Mouse (Mus musculus) MEL (cell line): ENCODE data around the gene Rab31. TPM values are rescaled to one million over a fixed set of nuclear protein-coding genes. Genes with fewer than 3 reads are reported as not detected.

Experiments
- DNase-seq: peaks from one replicate; pipeline ENCODE4 v3.0.0; 2011; ENCODE audit warnings: low read depth, low spot score
- H3K27ac ChIP-seq: 2 replicates; pipeline ENCODE4 v1.5.1; 2012; ENCODE audit warnings: low read depth, mild to moderate bottlenecking, control low read depth, low read length, moderate library complexity; ENCODE audit not compliant: control insufficient read depth
- H3K27me3 ChIP-seq, 2 experiments: fragments of 150-350 bp in 1 of 2; sonication (generic) in 1 of 2; 2 replicates each; pipeline ENCODE4 v1.6.1; 2012; ENCODE audit warnings: low read length in 2 of 2, mild to moderate bottlenecking in 2 of 2, improper control_type of control experiment in 1 of 2, moderate library complexity in 1 of 2; ENCODE audit not compliant: insufficient read depth in 2 of 2, control insufficient read depth in 1 of 2
- H3K36me3 ChIP-seq, 2 experiments: 2 replicates each; pipeline ENCODE4 v1.6.1; 2012 to 2014; ENCODE audit warnings: low read length in 2 of 2, improper control_type of control experiment in 1 of 2, inconsistent platforms in 1 of 2, mild to moderate bottlenecking in 1 of 2; ENCODE audit not compliant: insufficient read depth in 2 of 2, control insufficient read depth in 1 of 2
- H3K4me1 ChIP-seq, 2 experiments: fragments of 150-350 bp in 1 of 2; sonication (generic) in 1 of 2; 2 replicates each; pipeline ENCODE4 v1.6.1; 2012; ENCODE audit warnings: low read length in 2 of 2, improper control_type of control experiment in 1 of 2, mild to moderate bottlenecking in 1 of 2; ENCODE audit not compliant: insufficient read depth in 2 of 2, control insufficient read depth in 1 of 2
- H3K4me3 ChIP-seq, 2 experiments: fragments of 150-350 bp in 1 of 2; sonication (generic) in 1 of 2; 2 replicates each; pipeline ENCODE4 v1.5.1; 2012; ENCODE audit warnings: low read depth in 2 of 2, low read length in 2 of 2, mild to moderate bottlenecking in 2 of 2, moderate library complexity in 2 of 2, control low read depth in 1 of 2, improper control_type of control experiment in 1 of 2; ENCODE audit not compliant: control insufficient read depth in 1 of 2, insufficient read depth in 1 of 2
- H3K79me2 ChIP-seq: 2 replicates; pipeline ENCODE4 v1.6.1; 2012; ENCODE audit warnings: mild to moderate bottlenecking, low read length, moderate library complexity; ENCODE audit not compliant: control insufficient read depth, poor library complexity, insufficient read depth
- H3K9ac ChIP-seq: 2 replicates; pipeline ENCODE4 v1.6.1; 2012; ENCODE audit warnings: low read depth, mild to moderate bottlenecking, control low read depth, low read length, moderate library complexity; ENCODE audit not compliant: control insufficient read depth, poor library complexity, severe bottlenecking
- H3K9me3 ChIP-seq: fragments of 150-350 bp; sonication (generic); replicated peaks from 2 replicates; pipeline ENCODE4 v1.6.1; 2012; ENCODE audit warnings: mild to moderate bottlenecking, low read length, improper control_type of control experiment, moderate library complexity; ENCODE audit not compliant: insufficient read depth
- BHLHE40 ChIP-seq: IDR thresholded peaks from 2 replicates; pipeline ENCODE4 v1.6.1; 2012; ENCODE audit warnings: low read depth, mild to moderate bottlenecking, inconsistent platforms, low read length, improper control_type of control experiment, borderline replicate concordance
- CTCF ChIP-seq, 3 experiments: IDR thresholded peaks in 2 of 3; conservative IDR thresholded peaks in 1 of 3; 2 replicates each; pipeline ENCODE4 v1.5.1; 2011 to 2012; ENCODE audit warnings: low read length in 3 of 3, low read depth in 2 of 3, mild to moderate bottlenecking in 2 of 3, improper control_type of control experiment in 1 of 3, inconsistent platforms in 1 of 3, mixed read lengths in 1 of 3, moderate library complexity in 1 of 3; ENCODE audit not compliant: control insufficient read depth in 1 of 3, insufficient read depth in 1 of 3, poor library complexity in 1 of 3, severe bottlenecking in 1 of 3
- E2F4 ChIP-seq: IDR thresholded peaks from 2 replicates; pipeline ENCODE4 v1.6.1; 2011; ENCODE audit warnings: low read depth, low read length, improper control_type of control experiment, borderline replicate concordance
- ETS1 ChIP-seq: IDR thresholded peaks from 2 replicates; pipeline ENCODE4 v1.6.1; 2012; ENCODE audit warnings: low read depth, mild to moderate bottlenecking, inconsistent platforms, low read length, improper control_type of control experiment, moderate library complexity
- KAT2A ChIP-seq: conservative IDR thresholded peaks from 2 replicates; pipeline ENCODE4 v1.6.1; 2012; ENCODE audit warnings: low read depth, low read length, improper control_type of control experiment, inconsistent platforms
- MAZ ChIP-seq: IDR thresholded peaks from 2 replicates; pipeline ENCODE4 v1.6.1; 2012; ENCODE audit warnings: low read depth, mild to moderate bottlenecking, inconsistent platforms, low read length, improper control_type of control experiment
- MYB ChIP-seq: IDR thresholded peaks from 2 replicates; pipeline ENCODE4 v1.6.1; 2011; ENCODE audit warnings: mild to moderate bottlenecking, low read depth, low read length, improper control_type of control experiment
- MYC ChIP-seq: IDR thresholded peaks from 2 replicates; pipeline ENCODE4 v1.6.1; 2011; ENCODE audit warnings: low read depth, mild to moderate bottlenecking, low read length, improper control_type of control experiment, moderate library complexity
- NELFE ChIP-seq: IDR thresholded peaks from 2 replicates; pipeline ENCODE4 v1.6.1; 2011; ENCODE audit warnings: low read depth, low read length, improper control_type of control experiment
- POLR2A ChIP-seq, 2 experiments: IDR thresholded peaks; 2 replicates each; pipeline ENCODE4 v1.6.1; 2011 to 2012; ENCODE audit warnings: low read length in 2 of 2, mild to moderate bottlenecking in 2 of 2, control low read depth in 1 of 2, improper control_type of control experiment in 1 of 2, low read depth in 1 of 2, moderate library complexity in 1 of 2; ENCODE audit not compliant: control insufficient read depth in 1 of 2, insufficient read depth in 1 of 2, poor library complexity in 1 of 2
- POLR2AphosphoS2 ChIP-seq: IDR thresholded peaks from 2 replicates; pipeline ENCODE4 v1.6.1; 2011; ENCODE audit warnings: low read length, improper control_type of control experiment
- POLR2AphosphoS5 ChIP-seq: IDR thresholded peaks from 2 replicates; pipeline ENCODE4 v1.6.1; 2012; ENCODE audit warnings: low read depth, borderline replicate concordance, mild to moderate bottlenecking, inconsistent platforms, low read length, moderate library complexity, mixed read lengths
- RAD21 ChIP-seq: IDR thresholded peaks from 2 replicates; pipeline ENCODE4 v1.6.1; 2011; ENCODE audit warnings: mild to moderate bottlenecking, low read depth, low read length, improper control_type of control experiment
- RCOR1 ChIP-seq: IDR thresholded peaks from 2 replicates; pipeline ENCODE4 v1.6.1; 2012; ENCODE audit warnings: low read depth, mild to moderate bottlenecking, inconsistent platforms, low read length, improper control_type of control experiment
- SIN3A ChIP-seq: IDR thresholded peaks from 2 replicates; pipeline ENCODE4 v1.6.1; 2012; ENCODE audit warnings: low read length, improper control_type of control experiment, inconsistent platforms
- SMC3 ChIP-seq: IDR thresholded peaks from 2 replicates; pipeline ENCODE4 v1.6.1; 2011; ENCODE audit warnings: low read depth, low read length, improper control_type of control experiment
- TAL1 ChIP-seq: IDR thresholded peaks from 2 replicates; pipeline ENCODE4 v1.6.1; 2012; ENCODE audit warnings: mild to moderate bottlenecking, inconsistent platforms, low read length, moderate library complexity, mixed read lengths
- TBP ChIP-seq: IDR thresholded peaks from 2 replicates; pipeline ENCODE4 v1.8.0; 2011; ENCODE audit warnings: low read depth, low read length, improper control_type of control experiment
- USF1 ChIP-seq: IDR thresholded peaks from 2 replicates; pipeline ENCODE4 v1.6.1; 2014; ENCODE audit warnings: low read depth, mild to moderate bottlenecking, inconsistent platforms, low read length, improper control_type of control experiment, moderate library complexity
- ZC3H11A ChIP-seq: IDR thresholded peaks from 2 replicates; pipeline ENCODE4 v1.6.1; 2012; ENCODE audit warnings: low read depth, mild to moderate bottlenecking, inconsistent platforms, low read length, improper control_type of control experiment
- ZNF384 ChIP-seq: IDR thresholded peaks from 2 replicates; pipeline ENCODE4 v1.6.1; 2012; ENCODE audit warnings: low read depth, mild to moderate bottlenecking, inconsistent platforms, low read length, improper control_type of control experiment
- polyA plus RNA-seq, 2 experiments: library from polyadenylated mRNA; stranded (reverse) in 1 of 2; unstranded in 1 of 2; fragments of >175 nt in 1 of 2; fragments of >200 nt in 1 of 2; gene quantifications; 2 replicates each; pipeline versions ENCODE4 v1.2.1 to v1.2.4; 2012; ENCODE audit warnings: low replicate concordance in 2 of 2, low read depth in 1 of 2; ENCODE audit not compliant: insufficient read length in 2 of 2, insufficient read depth in 1 of 2, missing spikeins in 1 of 2
- total RNA-seq: library from RNA; depleted of rRNA; stranded (reverse); fragments of 300-350 nt; gene quantifications from 2 replicates; pipeline ENCODE4 v1.2.3, GENCODE M21; 2012

The Rab31 gene
- total and polyA plus RNA-seq, 3 experiments: 23.6 to 25.7 TPM; not detected in 1

- H3K9ac ChIP-seq: no peak overlapping the region
- no peak overlapping the region for H3K27ac ChIP-seq
- H3K27me3 ChIP-seq: no peaks in the 10 kb centered on the region
- no peaks in the 10 kb centered on the region for H3K79me2 ChIP-seq
- no peak overlapping the region for H3K4me3 ChIP-seq
- DNase-seq: no peak
- no peak for TF ChIP-seq ZC3H11A
- TF ChIP-seq MYB: no peak
- TF ChIP-seq RAD21: no peak
- TF ChIP-seq POLR2A (IDR thresholded peaks at IDR 0.05; ENCODE audit: control insufficient read depth in 1 of 2, insufficient read depth in 1 of 2, low read depth in 1 of 2, low read length in 2 of 2, poor library complexity in 1 of 2): no peak
- TF ChIP-seq POLR2AphosphoS2: no peak
- no peak for TF ChIP-seq SIN3A
- no peak for TF ChIP-seq MYC
- H3K36me3 ChIP-seq: no peaks in the 10 kb centered on the region
- no peaks in the 10 kb centered on the region for H3K9me3 ChIP-seq
- no peaks in the 10 kb centered on the region for H3K4me1 ChIP-seq
These were observed 75.6 kb downstream of the Rab31 start for GRCm38 (mm10) chr17:65696939-65697338.

GRCm38 (mm10) chr17:65692276-65692675, 80.3 kb downstream of the Rab31 start:
- Histone ChIP-seq H3K27me3 (no peaks in the 10 kb centered on the region), H3K36me3 (no peaks in the 10 kb centered on the region), H3K9ac (no peak overlapping the region), H3K27ac (no peak overlapping the region), H3K4me3 (no peak overlapping the region), H3K79me2 (no peaks in the 10 kb centered on the region), H3K4me1 (no peaks in the 10 kb centered on the region), H3K9me3 (no peaks in the 10 kb centered on the region)
- TF ChIP-seq TBP: no peak
- no peak for TF ChIP-seq ZNF384
- no peak for TF ChIP-seq NELFE
- TF ChIP-seq CTCF (IDR thresholded peaks at IDR 0.05 in 2 of 3, conservative IDR thresholded peaks at IDR 0.05 in 1 of 3; ENCODE audit: control insufficient read depth in 1 of 3, insufficient read depth in 1 of 3, low read depth in 2 of 3, low read length in 3 of 3, poor library complexity in 1 of 3, severe bottlenecking in 1 of 3): no peak
- TF ChIP-seq TAL1: no peak
- TF ChIP-seq KAT2A: no peak
- no peak for TF ChIP-seq POLR2AphosphoS5
- TF ChIP-seq MYC: no peak
- TF ChIP-seq RCOR1: no peak
- TF ChIP-seq USF1: no peak
- TF ChIP-seq BHLHE40: no peak
- DNase-seq: no peak

- no peaks in the 10 kb centered on the region for H3K79me2 ChIP-seq
- no peak for DNase-seq
- H3K27ac ChIP-seq: no peak overlapping the region
- H3K4me1 ChIP-seq: no peaks in the 10 kb centered on the region
- H3K9me3 ChIP-seq: no peaks in the 10 kb centered on the region
- no peak overlapping the region for H3K9ac ChIP-seq
- H3K4me3 ChIP-seq: no peak overlapping the region
- no peak for TF ChIP-seq SMC3
- TF ChIP-seq E2F4: no peak
- no peak for TF ChIP-seq ETS1
- no peak for TF ChIP-seq POLR2AphosphoS2
- TF ChIP-seq MAZ: no peak
- TF ChIP-seq CTCF (IDR thresholded peaks at IDR 0.05 in 2 of 3, conservative IDR thresholded peaks at IDR 0.05 in 1 of 3; ENCODE audit: control insufficient read depth in 1 of 3, insufficient read depth in 1 of 3, low read depth in 2 of 3, low read length in 3 of 3, poor library complexity in 1 of 3, severe bottlenecking in 1 of 3): no peak
- no peaks in the 10 kb centered on the region for H3K36me3 ChIP-seq
- H3K27me3 ChIP-seq: no peaks in the 10 kb centered on the region
These were observed 88.8 kb downstream of the Rab31 start for GRCm38 (mm10) chr17:65683731-65684130.
